Mouse (Mus musculus): Measurements from ENCODE around the gene Gtf3c2. TPM values are rescaled to one million over a fixed set of nuclear protein-coding genes. Genes with fewer than 3 reads are reported as not detected.

Gene Gtf3c2
- polyA plus RNA-seq, 2 experiments: 47.1 to 130 TPM

DNA sequence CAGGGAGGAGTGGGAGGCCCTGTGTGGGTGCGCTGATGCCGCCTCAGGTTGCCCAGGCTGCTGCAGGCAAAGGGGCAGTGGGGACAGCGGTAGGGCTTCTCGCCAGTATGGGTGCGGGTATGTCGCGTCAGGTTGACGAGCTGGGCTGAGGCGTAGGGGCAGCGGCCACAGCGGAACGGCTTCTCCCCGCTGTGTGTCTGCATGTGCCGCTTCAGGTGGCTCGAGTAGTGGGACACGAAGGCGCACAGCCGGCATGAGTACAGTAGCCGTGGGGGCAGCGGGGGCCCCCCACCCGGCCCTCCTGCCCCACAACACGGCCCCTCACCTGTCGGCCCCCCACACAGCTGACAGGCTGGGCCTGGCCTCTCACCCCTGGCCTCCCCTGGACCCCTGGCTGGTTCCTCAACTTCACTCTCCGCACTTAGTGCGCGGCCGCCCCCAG, 20.4 kb upstream of the Gtf3c2 start:
- Histone ChIP-seq H3K36me3 (ENCODE audit: control insufficient read depth, insufficient read depth, low read length) (peaks cover 83% of the 10 kb centered on the region), H3K27me3 (ENCODE audit: control insufficient read depth, insufficient read depth, low read length) (no peaks in the 10 kb centered on the region), H3K9ac (ENCODE audit: low read depth, low read length, severe bottlenecking) (no peak overlapping the region), H3K4me1 (ENCODE audit: control insufficient read depth, insufficient read depth, low read length) (peaks cover 9% of the 10 kb centered on the region), H3K9me3 (ENCODE audit: control insufficient read depth, low read length) (peaks cover 4% of the 10 kb centered on the region), H3K4me3 (replicated peaks; ENCODE audit: low read length) (peak overlapping the region; percentile 73; the same call in 1 of the 2 replicates), H3K4me2 (replicated peaks; ENCODE audit: low read depth, low read length, severe bottlenecking) (no peak overlapping the region), H3K27ac (replicated peaks; ENCODE audit: low read depth, low read length) (no peak overlapping the region)
- TF ChIP-seq POLR2A (IDR thresholded peaks at IDR 0.05; ENCODE audit: borderline replicate concordance, extremely low read depth, insufficient read depth, insufficient read length): no peak
- 91% methylated on average over 27 of the region's 27 CpGs for WGBS
- DNase-seq (ENCODE audit: low spot score) (no peak), ATAC-seq (ENCODE audit: low FRiP score, low read depth) (no peak)

DNA sequence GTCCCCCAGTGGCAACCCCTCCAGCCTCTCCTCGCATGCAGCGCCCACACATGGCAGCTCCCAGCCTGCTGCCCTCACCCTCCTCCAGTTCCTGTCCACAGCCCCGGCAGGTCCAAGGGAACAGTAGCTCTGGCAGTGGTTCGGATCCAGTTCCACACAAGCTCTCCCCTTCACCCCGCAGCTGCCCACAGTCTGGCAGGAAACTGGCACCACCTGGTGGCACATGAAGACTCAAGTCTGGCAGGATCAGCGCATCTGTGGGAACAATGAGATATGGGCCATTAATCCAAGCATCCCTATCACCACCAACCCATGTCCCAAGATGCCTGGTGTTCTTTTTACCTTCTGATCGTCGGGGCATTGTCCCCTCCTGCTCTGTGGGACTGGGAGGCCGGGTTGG, 19.9 kb upstream of the Gtf3c2 start:
- DNase-seq (ENCODE audit: low spot score) (no peak), ATAC-seq (ENCODE audit: low FRiP score, low read depth) (no peak)
- TF ChIP-seq POLR2A (IDR thresholded peaks at IDR 0.05; ENCODE audit: borderline replicate concordance, extremely low read depth, insufficient read depth, insufficient read length): no peak
- no peak overlapping the region for H3K4me2 ChIP-seq (replicated peaks; ENCODE audit: low read depth, low read length, severe bottlenecking)
- WGBS: 89% methylated on average over 7 of the region's 9 CpGs
- peaks cover 83% of the 10 kb centered on the region for H3K36me3 ChIP-seq (ENCODE audit: control insufficient read depth, insufficient read depth, low read length)
- H3K27me3 ChIP-seq (ENCODE audit: control insufficient read depth, insufficient read depth, low read length): no peaks in the 10 kb centered on the region
- H3K4me1 ChIP-seq (ENCODE audit: control insufficient read depth, insufficient read depth, low read length): peaks cover 9% of the 10 kb centered on the region
- peaks cover 4% of the 10 kb centered on the region for H3K9me3 ChIP-seq (ENCODE audit: control insufficient read depth, low read length)
- no peak overlapping the region for H3K9ac ChIP-seq (ENCODE audit: low read depth, low read length, severe bottlenecking)
- H3K4me3 ChIP-seq (replicated peaks; ENCODE audit: low read length): no peak overlapping the region
- H3K27ac ChIP-seq (replicated peaks; ENCODE audit: low read depth, low read length): no peak overlapping the region

DNA sequence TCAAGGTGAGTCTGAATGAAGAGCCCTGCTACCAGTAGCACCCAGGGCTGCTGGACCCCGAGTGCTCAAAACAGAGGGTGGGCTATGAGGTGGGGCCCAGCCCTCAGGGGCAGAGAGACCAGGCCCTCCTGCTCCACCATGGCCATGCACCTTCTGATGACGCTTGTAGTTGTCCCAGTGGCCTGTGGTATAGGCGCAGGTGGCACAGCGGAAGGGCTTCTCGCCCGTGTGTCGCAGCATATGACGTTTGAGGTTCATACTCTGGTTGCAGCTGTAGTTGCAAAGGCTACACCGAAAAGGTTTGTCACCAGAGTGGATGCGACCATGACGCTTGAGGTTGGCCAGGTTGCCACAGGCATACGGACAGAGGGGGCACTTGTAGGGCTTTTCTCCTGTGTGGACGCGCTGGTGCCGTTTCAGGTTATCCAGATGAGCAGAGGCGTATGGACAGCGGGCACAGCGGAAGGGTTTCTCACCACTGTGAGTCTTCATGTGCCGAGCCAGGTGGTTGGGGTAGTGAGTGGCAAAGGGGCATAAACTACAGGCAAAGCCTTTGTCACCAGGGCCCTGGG, 19.5 kb upstream of the Gtf3c2 start:
- H3K36me3 ChIP-seq (ENCODE audit: control insufficient read depth, insufficient read depth, low read length): peaks cover 83% of the 10 kb centered on the region
- H3K27me3 ChIP-seq (ENCODE audit: control insufficient read depth, insufficient read depth, low read length): no peaks in the 10 kb centered on the region
- no peak overlapping the region for H3K4me2 ChIP-seq (replicated peaks; ENCODE audit: low read depth, low read length, severe bottlenecking)
- 92% methylated on average over 19 of the region's 19 CpGs for WGBS
- peaks cover 4% of the 10 kb centered on the region for H3K9me3 ChIP-seq (ENCODE audit: control insufficient read depth, low read length)
- H3K4me1 ChIP-seq (ENCODE audit: control insufficient read depth, insufficient read depth, low read length): peaks cover 10% of the 10 kb centered on the region
- ATAC-seq (ENCODE audit: low FRiP score, low read depth) (no peak), DNase-seq (ENCODE audit: low spot score) (no peak)
- H3K27ac ChIP-seq (replicated peaks; ENCODE audit: low read depth, low read length): no peak overlapping the region
- H3K4me3 ChIP-seq (replicated peaks; ENCODE audit: low read length): no peak overlapping the region
- TF ChIP-seq POLR2A (IDR thresholded peaks at IDR 0.05; ENCODE audit: borderline replicate concordance, extremely low read depth, insufficient read depth, insufficient read length): no peak
- no peak overlapping the region for H3K9ac ChIP-seq (ENCODE audit: low read depth, low read length, severe bottlenecking)

DNA sequence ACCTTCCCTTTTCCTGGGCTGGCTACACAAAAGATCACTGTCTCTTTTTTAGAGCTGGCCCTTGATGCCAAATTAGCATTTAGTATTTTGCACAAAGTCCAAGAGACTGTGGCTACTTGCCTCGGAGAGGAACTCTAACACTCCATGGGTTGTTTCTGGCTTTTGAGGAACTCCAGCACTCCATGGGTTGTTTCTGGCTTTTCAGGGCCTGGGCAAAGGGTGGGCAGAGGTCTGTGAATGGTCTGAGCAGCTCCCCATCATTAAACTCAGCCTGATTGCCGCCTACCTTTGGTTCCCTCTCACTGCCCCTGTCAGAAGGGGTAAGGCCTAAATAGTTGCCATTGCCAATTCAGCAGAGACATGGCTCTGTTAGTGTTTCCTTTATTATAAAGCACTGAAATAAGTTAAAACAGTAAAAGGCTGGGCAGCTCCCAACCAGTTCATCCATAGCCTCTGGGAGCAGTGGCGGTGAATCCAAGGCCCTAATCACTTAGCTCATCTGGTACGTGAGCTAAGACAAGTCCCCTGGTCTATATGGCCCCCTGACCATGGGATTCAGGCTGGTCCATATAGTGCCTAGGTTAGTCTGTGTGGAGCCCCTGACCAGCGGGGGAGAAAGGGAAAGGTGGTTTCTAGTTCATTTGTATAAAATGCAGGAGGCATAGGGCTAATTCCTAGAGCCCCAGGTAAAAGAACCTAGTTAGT, 18.8 kb upstream of the Gtf3c2 start:
- H3K27me3 ChIP-seq (ENCODE audit: control insufficient read depth, insufficient read depth, low read length): no peaks in the 10 kb centered on the region
- H3K36me3 ChIP-seq (ENCODE audit: control insufficient read depth, insufficient read depth, low read length): peaks cover 81% of the 10 kb centered on the region
- no peak overlapping the region for H3K9ac ChIP-seq (ENCODE audit: low read depth, low read length, severe bottlenecking)
- H3K4me2 ChIP-seq (replicated peaks; ENCODE audit: low read depth, low read length, severe bottlenecking): no peak overlapping the region
- no peak overlapping the region for H3K4me3 ChIP-seq (replicated peaks; ENCODE audit: low read length)
- H3K27ac ChIP-seq (replicated peaks; ENCODE audit: low read depth, low read length): no peak overlapping the region
- DNase-seq (ENCODE audit: low spot score) (no peak), ATAC-seq (ENCODE audit: low FRiP score, low read depth) (no peak)
- peaks cover 16% of the 10 kb centered on the region for H3K4me1 ChIP-seq (ENCODE audit: control insufficient read depth, insufficient read depth, low read length)
- 84% methylated on average over 5 of the region's 5 CpGs for WGBS
- TF ChIP-seq POLR2A (IDR thresholded peaks at IDR 0.05; ENCODE audit: borderline replicate concordance, extremely low read depth, insufficient read depth, insufficient read length): no peak
- H3K9me3 ChIP-seq (ENCODE audit: control insufficient read depth, low read length): peaks cover 4% of the 10 kb centered on the region

DNA sequence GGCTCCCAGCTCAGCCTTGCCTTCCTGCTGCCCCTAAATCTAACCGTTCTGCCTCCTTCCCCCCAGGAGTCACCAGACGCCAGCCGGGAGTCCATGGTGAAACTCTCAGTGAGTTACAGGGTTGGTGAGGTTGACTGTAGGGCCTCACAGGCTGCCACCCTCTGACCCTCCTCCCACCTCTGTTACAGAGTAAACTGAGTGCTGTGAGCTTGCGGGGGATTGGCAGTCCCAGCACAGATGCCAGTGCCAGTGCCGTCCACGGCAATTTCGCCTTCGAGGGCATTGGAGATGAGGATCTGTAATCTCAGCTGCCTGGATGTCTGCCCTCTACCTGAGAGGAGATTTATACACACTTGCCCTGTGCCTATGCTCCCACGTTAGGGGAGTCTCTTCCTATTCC, 18.2 kb upstream of the Gtf3c2 start:
- no peak overlapping the region for H3K27ac ChIP-seq (replicated peaks; ENCODE audit: low read depth, low read length)
- no peak overlapping the region for H3K9ac ChIP-seq (ENCODE audit: low read depth, low read length, severe bottlenecking)
- ATAC-seq (ENCODE audit: low FRiP score, low read depth) (no peak), DNase-seq (ENCODE audit: low spot score) (no peak)
- TF ChIP-seq POLR2A (IDR thresholded peaks at IDR 0.05; ENCODE audit: borderline replicate concordance, extremely low read depth, insufficient read depth, insufficient read length): no peak
- no peak overlapping the region for H3K4me2 ChIP-seq (replicated peaks; ENCODE audit: low read depth, low read length, severe bottlenecking)
- H3K9me3 ChIP-seq (ENCODE audit: control insufficient read depth, low read length): peaks cover 4% of the 10 kb centered on the region
- H3K36me3 ChIP-seq (ENCODE audit: control insufficient read depth, insufficient read depth, low read length): peaks cover 75% of the 10 kb centered on the region
- WGBS: 94% methylated on average over 9 of the region's 9 CpGs
- no peaks in the 10 kb centered on the region for H3K27me3 ChIP-seq (ENCODE audit: control insufficient read depth, insufficient read depth, low read length)
- peaks cover 16% of the 10 kb centered on the region for H3K4me1 ChIP-seq (ENCODE audit: control insufficient read depth, insufficient read depth, low read length)
- no peak overlapping the region for H3K4me3 ChIP-seq (replicated peaks; ENCODE audit: low read length)

Data from limb, embryonic 14.5 days (tissue).